Mouse (Mus musculus) limb, embryonic 13.5 days (tissue): ENCODE measurements around the gene Dhtkd1. TPM values are rescaled to one million over a fixed set of nuclear protein-coding genes. Genes with fewer than 3 reads are reported as not detected.

Source experiments
- ATAC-seq: fragments of 200-750 bp; cut with Nextera tagmentation; 2 replicates; pipeline ENCODE4 v1.8.0; 2017; ENCODE audit warnings: low read depth, moderate number of reproducible peaks, moderate TSS enrichment; ENCODE audit not compliant: low FRiP score
- H3K27ac ChIP-seq: fragments of 300-500 bp; sonication (generic); 2 replicates; pipeline ENCODE4 v1.5.1; 2015; ENCODE audit warnings: inconsistent platforms, mild to moderate bottlenecking, moderate library complexity
- H3K27me3 ChIP-seq: fragments of 300-500 bp; sonication (generic); 2 replicates; pipeline ENCODE4 v1.6.1; 2015; ENCODE audit warnings: mild to moderate bottlenecking, inconsistent platforms
- H3K36me3 ChIP-seq: fragments of 300-500 bp; sonication (generic); 2 replicates; pipeline ENCODE4 v1.6.1; 2015; ENCODE audit warnings: inconsistent platforms, mild to moderate bottlenecking, moderate library complexity
- H3K4me1 ChIP-seq: fragments of 300-500 bp; sonication (generic); 2 replicates; pipeline ENCODE4 v1.6.1; 2015; ENCODE audit warnings: inconsistent platforms
- H3K4me2 ChIP-seq: fragments of 300-500 bp; sonication (generic); replicated peaks from 2 replicates; pipeline ENCODE4 v1.6.1; 2015; ENCODE audit warnings: inconsistent platforms, mild to moderate bottlenecking, moderate library complexity
- H3K4me3 ChIP-seq: fragments of 300-500 bp; sonication (generic); 2 replicates; pipeline ENCODE4 v1.5.1; 2015; ENCODE audit warnings: moderate library complexity, mild to moderate bottlenecking, inconsistent platforms
- H3K9ac ChIP-seq: fragments of 300-500 bp; sonication (generic); 2 replicates; pipeline ENCODE4 v1.6.1; 2015; ENCODE audit warnings: mild to moderate bottlenecking, inconsistent platforms
- H3K9me3 ChIP-seq: fragments of 300-500 bp; sonication (generic); 2 replicates; pipeline ENCODE4 v1.6.1; 2016; ENCODE audit warnings: inconsistent platforms
- WGBS: fragments of 180-500 bp; shearing (Covaris S2); methylation state at CpG from one replicate; pipeline ENCODE4 v1.1.7; 2015; 5-methylcytosine and 5-hydroxymethylcytosine counted together
- polyA plus RNA-seq: library from polyadenylated mRNA; unstranded; fragments of >200 nt; fragmentation: Nextera tagmentation; extraction: Ambion mirVana; gene quantifications from 2 replicates; pipeline ENCODE4 v1.2.1, GENCODE M21; 2015

The Dhtkd1 gene
- polyA plus RNA-seq, 1 experiment from 2014 or later: 5.6 TPM

- Histone ChIP-seq H3K36me3 (peaks cover 44% of the 10 kb centered on the region), H3K4me3 (no peak overlapping the region), H3K4me2 (no peak overlapping the region), H3K9ac (no peak overlapping the region), H3K9me3 (no peaks in the 10 kb centered on the region), H3K27me3 (no peaks in the 10 kb centered on the region), H3K27ac (no peak overlapping the region), H3K4me1 (no peaks in the 10 kb centered on the region)
- no peak for ATAC-seq
- 87% methylated on average over 5 of the region's 5 CpGs for WGBS
These were observed 12.8 kb downstream of the Dhtkd1 start for GRCm38 (mm10) chr2:5929793-5930192.

GRCm38 (mm10) chr2:5927481-5927880 is 15.1 kb downstream of the Dhtkd1 start:
- 0 out of 2 replicates have a peak, but pooled peaks cover 3% of the 10 kb centered on the region for H3K4me1 ChIP-seq
- no peaks in the 10 kb centered on the region for H3K9me3 ChIP-seq
- no peak overlapping the region for H3K4me2 ChIP-seq
- peaks cover 44% of the 10 kb centered on the region for H3K36me3 ChIP-seq
- no peak overlapping the region for H3K27ac ChIP-seq
- H3K4me3 ChIP-seq: no peak overlapping the region
- ATAC-seq: no peak
- H3K27me3 ChIP-seq: no peaks in the 10 kb centered on the region
- H3K9ac ChIP-seq: no peak overlapping the region
- WGBS: 94% methylated on average over 5 of the region's 5 CpGs

- Histone ChIP-seq H3K36me3 (peaks cover 44% of the 10 kb centered on the region), H3K9ac (no peak overlapping the region), H3K4me2 (no peak overlapping the region), H3K27ac (no peak overlapping the region), H3K27me3 (no peaks in the 10 kb centered on the region), H3K4me3 (no peak overlapping the region), H3K9me3 (no peaks in the 10 kb centered on the region), H3K4me1 (0 out of 2 replicates have a peak, but pooled peaks cover 3% of the 10 kb centered on the region)
- ATAC-seq: no peak
- WGBS: 38% methylated on average over 9 of the region's 9 CpGs
These were observed 18.8 kb downstream of the Dhtkd1 start for GRCm38 (mm10) chr2:5923786-5924185.

- no peaks in the 10 kb centered on the region for H3K9me3 ChIP-seq
- peaks cover 38% of the 10 kb centered on the region for H3K36me3 ChIP-seq
- 0 out of 2 replicates have a peak, but pooled peaks cover 3% of the 10 kb centered on the region for H3K4me1 ChIP-seq
- no peak overlapping the region for H3K9ac ChIP-seq
- ATAC-seq: no peak
- H3K27ac ChIP-seq: no peak overlapping the region
- H3K4me3 ChIP-seq: no peak overlapping the region
- no peaks in the 10 kb centered on the region for H3K27me3 ChIP-seq
- H3K4me2 ChIP-seq: no peak overlapping the region
- WGBS: 94% methylated on average over 6 of the region's 6 CpGs
These were observed 19.8 kb downstream of the Dhtkd1 start for GRCm38 (mm10) chr2:5922823-5923222.

- H3K4me2 ChIP-seq: no peak overlapping the region
- H3K27me3 ChIP-seq: no peaks in the 10 kb centered on the region
- 75% methylated on average over 16 of the region's 16 CpGs for WGBS
- no peaks in the 10 kb centered on the region for H3K9me3 ChIP-seq
- H3K4me3 ChIP-seq: no peak overlapping the region
- H3K27ac ChIP-seq: no peak overlapping the region
- H3K4me1 ChIP-seq: no peaks in the 10 kb centered on the region
- ATAC-seq: no peak; the same call in 1 of the 2 replicates
- peaks cover 37% of the 10 kb centered on the region for H3K36me3 ChIP-seq
- no peak overlapping the region for H3K9ac ChIP-seq
These were observed 31.2 kb downstream of the Dhtkd1 start for GRCm38 (mm10) chr2:5911282-5911965.

GRCm38 (mm10) chr2:5906625-5907024 is 36.0 kb downstream of the Dhtkd1 start:
- H3K27ac ChIP-seq: no peak overlapping the region
- H3K4me1 ChIP-seq: no peaks in the 10 kb centered on the region
- 57% methylated on average over 3 of the region's 3 CpGs for WGBS
- no peaks in the 10 kb centered on the region for H3K9me3 ChIP-seq
- peaks cover 45% of the 10 kb centered on the region for H3K36me3 ChIP-seq
- no peak overlapping the region for H3K9ac ChIP-seq
- no peak overlapping the region for H3K4me2 ChIP-seq
- ATAC-seq: no peak
- no peak overlapping the region for H3K4me3 ChIP-seq
- H3K27me3 ChIP-seq: no peaks in the 10 kb centered on the region

GRCm38 (mm10) chr2:5906092-5906491 is 36.5 kb downstream of the Dhtkd1 start:
- no peak for ATAC-seq
- Histone ChIP-seq H3K4me2 (no peak overlapping the region), H3K4me1 (no peaks in the 10 kb centered on the region), H3K36me3 (peaks cover 44% of the 10 kb centered on the region), H3K9me3 (no peaks in the 10 kb centered on the region), H3K27me3 (no peaks in the 10 kb centered on the region), H3K27ac (no peak overlapping the region), H3K9ac (no peak overlapping the region), H3K4me3 (no peak overlapping the region)
- WGBS: 34% methylated on average over 5 of the region's 5 CpGs

GRCm38 (mm10) chr2:5900145-5900544 is 42.4 kb downstream of the Dhtkd1 start:
- peaks cover 36% of the 10 kb centered on the region for H3K36me3 ChIP-seq
- WGBS: 68% methylated on average over 5 of the region's 5 CpGs
- no peaks in the 10 kb centered on the region for H3K4me1 ChIP-seq
- H3K4me3 ChIP-seq: no peak overlapping the region
- H3K4me2 ChIP-seq: no peak overlapping the region
- no peaks in the 10 kb centered on the region for H3K27me3 ChIP-seq
- H3K9ac ChIP-seq: no peak overlapping the region
- H3K27ac ChIP-seq: no peak overlapping the region
- no peaks in the 10 kb centered on the region for H3K9me3 ChIP-seq
- ATAC-seq: no peak

- Histone ChIP-seq H3K4me1 (peaks cover 11% of the 10 kb centered on the region), H3K27me3 (no peaks in the 10 kb centered on the region), H3K36me3 (peaks cover 32% of the 10 kb centered on the region), H3K9me3 (no peaks in the 10 kb centered on the region), H3K9ac (peak within 1 kb of the TSS; percentile 91), H3K27ac (peak within 1 kb of the TSS; percentile 70; the same call in 1 of the 2 replicates), H3K4me2 (peak within 1 kb of the TSS; percentile 73), H3K4me3 (peak within 1 kb of the TSS; percentile 85)
- ATAC-seq: peak; percentile 99
- under 1% methylated on average over 62 of the region's 62 CpGs for WGBS
These were observed 47.6 kb downstream of the Dhtkd1 start, which contains the start of gene Sec61a2 for GRCm38 (mm10) chr2:5894843-5895570. Gene Sec61a2 (minus strand): TSS chr2:5895432.

- Histone ChIP-seq H3K4me2 (peak overlapping the region; percentile 73), H3K4me1 (peaks cover 11% of the 10 kb centered on the region), H3K4me3 (peak overlapping the region; percentile 85), H3K9me3 (no peaks in the 10 kb centered on the region), H3K27me3 (no peaks in the 10 kb centered on the region), H3K36me3 (peaks cover 34% of the 10 kb centered on the region), H3K9ac (peak overlapping the region; percentile 91), H3K27ac (no peak overlapping the region)
- WGBS: 21% methylated on average over 11 of the region's 11 CpGs
- ATAC-seq: no peak
These were observed 48.3 kb downstream of the Dhtkd1 start for GRCm38 (mm10) chr2:5894296-5894695.

GRCm38 (mm10) chr2:5889412-5889811 is 53.2 kb downstream of the Dhtkd1 start:
- no peak overlapping the region for H3K27ac ChIP-seq
- H3K4me3 ChIP-seq: no peak overlapping the region
- H3K9ac ChIP-seq: no peak overlapping the region
- ATAC-seq: no peak
- H3K4me1 ChIP-seq: peaks cover 11% of the 10 kb centered on the region
- peaks cover 58% of the 10 kb centered on the region for H3K36me3 ChIP-seq
- H3K27me3 ChIP-seq: no peaks in the 10 kb centered on the region
- WGBS: 62% methylated on average over 2 of the region's 2 CpGs
- no peaks in the 10 kb centered on the region for H3K9me3 ChIP-seq
- no peak overlapping the region for H3K4me2 ChIP-seq

GRCm38 (mm10) chr2:5888865-5889264 is 53.7 kb downstream of the Dhtkd1 start:
- Histone ChIP-seq H3K4me1 (peaks cover 7% of the 10 kb centered on the region), H3K9ac (no peak overlapping the region), H3K27me3 (no peaks in the 10 kb centered on the region), H3K27ac (no peak overlapping the region), H3K4me3 (no peak overlapping the region), H3K9me3 (no peaks in the 10 kb centered on the region), H3K36me3 (peaks cover 61% of the 10 kb centered on the region), H3K4me2 (no peak overlapping the region)
- no peak for ATAC-seq
- 84% methylated on average over 5 of the region's 5 CpGs for WGBS
